Mouse (Mus musculus) urinary bladder, postnatal 25 days (tissue): Measurements from ENCODE around the gene Hils1.
A peak's percentile ranks its signal among the peaks of the same experiment; 100 is the strongest.

ENCODE experiments used
- DNase-seq: peaks from one replicate; pipeline ENCODE4 v3.0.0; 2022; ENCODE audit warnings: low spot score

Hils1 gene

GRCm38 (mm10) chr11:94988780-94989561 is 21.6 kb downstream of the Hils1 start:
- no peak for DNase-seq

DNA sequence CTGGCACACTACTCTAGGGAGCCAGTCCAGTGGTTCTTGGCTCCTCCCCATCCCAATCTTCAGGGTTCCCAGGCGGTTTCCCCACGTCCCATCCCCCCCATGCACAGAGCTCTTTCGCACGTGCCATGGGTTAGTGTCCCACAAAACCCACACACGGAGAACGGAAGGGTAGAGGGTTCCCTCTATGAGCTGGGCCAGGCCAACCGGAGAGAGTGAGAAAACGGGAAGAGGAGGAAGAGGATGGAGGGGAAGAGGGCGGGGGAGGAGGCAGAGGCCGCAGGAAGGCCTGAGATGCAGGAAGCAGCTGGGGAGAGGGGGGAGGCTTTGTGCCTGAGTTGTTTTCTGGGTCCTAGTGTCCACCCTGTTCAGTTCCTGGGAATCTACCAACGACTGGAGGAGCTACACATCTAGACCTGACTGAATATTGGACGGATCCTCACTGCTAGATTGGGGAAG is 22.2 kb downstream of the Hils1 start:
- peak; percentile 64 for DNase-seq

- DNase-seq: no peak
Observed at GRCm38 (mm10) chr11:94990102-94990748, 22.8 kb downstream of the Hils1 start.

DNA sequence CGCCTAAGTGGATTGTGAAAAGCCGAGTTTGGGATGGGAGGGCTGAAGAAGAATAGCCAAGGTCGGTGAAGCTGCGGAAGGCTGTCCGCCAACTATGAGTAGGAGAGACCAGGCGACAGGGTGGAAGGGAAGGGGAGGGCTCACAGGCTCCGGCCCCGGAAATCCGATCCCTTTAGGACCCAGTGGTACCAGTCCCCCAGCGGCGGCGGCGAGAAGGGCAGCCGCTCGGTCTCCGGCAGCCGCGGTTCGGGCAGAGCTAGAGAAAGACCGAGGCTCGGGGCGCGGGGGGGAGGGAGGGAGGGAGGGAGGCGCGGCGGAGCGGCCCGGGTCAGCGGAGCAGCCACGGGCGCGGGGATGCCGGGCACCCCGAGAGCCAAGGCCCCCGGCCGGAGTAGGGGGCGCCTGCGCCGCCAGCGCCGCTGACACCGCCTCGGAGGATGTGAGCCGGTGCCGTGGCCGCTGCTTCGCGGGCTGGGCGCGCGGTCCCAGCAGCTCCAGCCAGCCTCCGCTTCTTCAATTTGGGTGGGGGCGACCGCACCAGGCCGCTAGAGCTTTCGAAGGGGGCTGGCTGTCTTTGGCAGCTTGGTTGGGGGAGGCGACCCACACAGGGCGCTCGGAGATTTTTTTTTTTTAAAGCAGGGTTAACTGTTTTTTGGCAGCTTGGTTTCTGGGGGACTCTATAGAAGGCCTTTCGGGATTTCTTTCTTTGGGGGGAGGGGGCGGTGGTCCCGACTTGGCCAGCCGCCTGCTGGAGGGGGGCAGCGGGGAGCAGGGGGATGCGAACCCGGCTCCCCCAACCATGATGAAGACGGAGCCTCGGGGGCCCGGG is 23.6 kb downstream of the Hils1 start, which contains the start of gene Ppp1r9b:
Gene Ppp1r9b, plus strand, starts transcription at position 287 of the 829 bp plus-strand sequence.
- DNase-seq: peak; percentile 87

GRCm38 (mm10) chr11:94991641-94992479 is 24.5 kb downstream of the Hils1 start:
- DNase-seq: no peak

GRCm38 (mm10) chr11:94992480-94992753 is 25.0 kb downstream of the Hils1 start:
- DNase-seq: no peak

DNA sequence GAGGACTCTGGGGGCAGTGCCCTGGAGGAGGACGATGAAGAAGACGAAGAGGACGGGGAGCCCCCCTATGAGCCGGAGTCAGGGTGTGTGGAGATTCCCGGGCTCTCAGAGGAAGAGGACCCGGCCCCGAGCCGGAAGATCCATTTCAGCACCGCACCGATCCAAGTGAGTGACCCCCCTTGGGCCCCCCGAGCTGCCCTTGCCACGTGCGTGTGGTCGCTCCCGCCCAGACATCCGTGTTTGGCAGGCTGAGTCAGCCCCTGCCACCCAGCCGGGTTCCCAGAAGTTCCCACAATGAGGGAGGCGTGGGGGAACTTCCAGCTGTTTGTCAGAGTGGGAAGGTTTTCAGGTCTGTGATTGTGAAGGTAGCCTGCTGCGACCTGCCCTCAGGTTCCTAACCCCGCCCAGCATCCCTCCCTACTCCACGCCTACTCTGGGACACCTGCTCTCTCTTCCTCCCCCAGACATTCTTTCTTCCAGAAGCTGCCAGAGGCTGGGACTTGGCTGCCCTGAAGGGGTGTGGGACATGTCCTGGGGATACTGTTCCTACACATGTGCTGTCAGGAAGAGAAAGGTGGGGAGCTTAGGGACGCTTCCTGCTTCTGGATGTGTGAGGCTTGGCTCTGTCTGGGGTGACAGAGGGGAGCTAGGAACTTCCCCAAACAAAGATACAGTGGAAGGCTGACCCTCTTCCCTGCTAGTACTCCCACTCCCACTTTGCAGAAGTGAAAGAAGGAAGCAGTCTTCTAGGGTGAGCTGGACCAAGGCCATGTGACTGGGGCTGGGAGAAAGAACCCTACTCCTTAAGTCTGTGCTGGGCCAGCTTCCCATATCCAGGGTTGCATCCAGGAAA is 25.6 kb downstream of the Hils1 start:
- peak; percentile 50 for DNase-seq

DNA sequence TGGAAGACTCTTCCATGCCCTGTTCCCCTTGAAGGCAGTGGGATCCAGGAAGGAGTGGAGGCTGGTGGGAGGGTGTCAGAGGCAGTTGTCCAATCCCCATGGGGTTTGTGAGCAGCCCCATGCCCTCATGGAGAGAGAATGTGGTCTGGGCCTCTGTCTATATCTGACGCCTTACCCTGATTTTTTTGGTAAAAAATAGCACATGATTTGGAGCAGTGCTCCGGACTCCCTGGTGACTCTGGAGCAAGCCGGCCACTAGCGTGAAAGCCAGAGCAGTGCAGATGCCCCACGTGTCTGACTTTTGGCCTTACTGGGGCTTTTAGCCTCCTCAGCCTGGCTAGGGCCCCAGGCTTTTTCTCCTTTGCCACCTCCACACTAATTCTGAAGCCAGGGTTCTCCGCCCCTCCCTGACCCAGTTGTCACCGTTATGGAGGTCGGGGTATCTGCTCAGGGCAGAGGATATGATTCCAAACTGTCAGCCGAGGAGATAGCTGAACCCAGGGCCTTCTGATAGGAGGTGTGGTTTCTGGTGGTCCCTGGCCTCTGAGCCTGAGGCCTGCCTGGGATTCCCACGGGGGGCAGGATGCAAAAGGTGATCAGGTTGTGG is 26.9 kb downstream of the Hils1 start:
- DNase-seq: no peak

- no peak for DNase-seq
Observed at GRCm38 (mm10) chr11:94994947-94995772, 27.8 kb downstream of the Hils1 start.

DNA sequence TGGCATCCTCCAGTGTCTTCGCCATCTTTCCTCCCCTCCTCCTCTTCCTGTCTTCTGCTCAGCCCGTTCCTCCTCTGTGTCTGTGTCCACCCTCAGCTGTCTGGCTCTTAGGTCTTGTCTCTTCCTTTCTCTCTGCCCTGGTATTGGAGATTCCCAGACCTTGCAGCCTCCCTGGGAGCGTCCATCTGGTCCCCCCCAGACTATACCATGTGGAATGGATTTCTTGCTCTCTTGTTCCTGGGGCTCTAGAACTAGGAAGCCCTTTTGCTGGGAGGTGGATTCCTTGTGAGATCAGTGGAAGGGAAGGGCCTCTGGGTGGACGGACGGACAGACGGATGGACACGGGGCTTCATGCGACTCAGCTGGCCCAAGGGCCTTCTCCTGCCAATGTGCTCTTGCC is 28.7 kb downstream of the Hils1 start:
- no peak for DNase-seq

GRCm38 (mm10) chr11:94996984-94997383 is 29.6 kb downstream of the Hils1 start:
- no peak for DNase-seq

GRCm38 (mm10) chr11:94997596-94997995 is 30.2 kb downstream of the Hils1 start:
- no peak for DNase-seq

- no peak for DNase-seq
Observed at GRCm38 (mm10) chr11:94998041-94998531, 30.7 kb downstream of the Hils1 start.

GRCm38 (mm10) chr11:95000128-95000527 is 32.7 kb downstream of the Hils1 start:
- no peak for DNase-seq

- no peak for DNase-seq
Observed at GRCm38 (mm10) chr11:95000548-95000947, 33.2 kb downstream of the Hils1 start.

DNA sequence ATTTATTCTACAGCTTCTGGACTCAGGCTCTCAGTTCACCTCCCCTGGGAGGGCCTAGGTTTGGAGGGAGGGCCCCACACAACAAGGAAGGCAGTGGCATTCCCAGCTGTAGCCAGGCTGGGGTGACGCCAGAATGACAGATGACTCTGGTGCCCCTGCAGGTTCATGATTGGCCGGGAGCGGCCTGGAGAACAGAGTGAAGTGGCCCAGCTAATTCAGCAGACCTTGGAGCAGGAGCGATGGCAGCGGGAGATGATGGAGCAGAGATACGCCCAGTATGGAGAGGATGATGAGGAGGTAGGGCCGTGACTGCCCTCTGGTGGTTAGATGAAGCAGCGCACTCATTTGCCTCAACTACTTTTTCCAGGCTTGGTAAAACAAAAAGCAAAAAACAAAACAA is 33.7 kb downstream of the Hils1 start:
- DNase-seq: no peak

DNA sequence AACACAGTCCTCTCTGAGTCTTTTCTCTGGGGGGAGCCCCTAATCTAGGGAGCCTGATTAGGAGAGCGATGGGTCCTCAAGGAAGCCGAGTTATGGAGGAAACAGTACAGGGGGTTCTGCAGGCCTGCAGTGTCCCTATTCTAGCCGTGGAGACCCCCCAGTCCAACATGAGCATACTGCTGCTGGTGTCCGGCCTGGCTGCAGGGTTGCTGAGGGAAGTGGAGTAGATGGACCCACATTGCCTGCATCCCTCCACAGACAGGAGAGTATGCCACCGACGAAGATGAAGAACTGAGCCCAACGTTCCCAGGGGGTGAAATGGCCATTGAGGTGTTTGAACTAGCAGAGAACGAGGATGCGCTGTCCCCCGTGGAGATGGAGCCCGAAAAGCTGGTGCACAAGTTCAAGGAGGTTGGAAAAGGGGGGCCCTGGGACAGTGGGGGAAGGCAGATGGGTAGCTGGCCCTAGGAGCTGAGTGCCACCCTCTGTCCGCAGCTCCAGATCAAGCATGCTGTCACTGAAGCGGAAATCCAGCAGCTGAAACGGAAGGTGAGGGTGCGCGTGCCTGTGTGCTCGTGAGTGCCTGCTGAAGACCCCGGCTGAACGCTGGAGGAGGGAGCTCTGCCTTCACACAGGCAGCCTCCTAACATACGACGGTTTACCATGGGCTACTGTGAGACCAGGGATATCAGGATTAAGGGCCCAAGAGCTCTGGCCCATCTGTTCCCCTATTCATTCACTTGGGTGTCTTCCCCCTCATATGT is 34.4 kb downstream of the Hils1 start:
- DNase-seq: no peak

DNA sequence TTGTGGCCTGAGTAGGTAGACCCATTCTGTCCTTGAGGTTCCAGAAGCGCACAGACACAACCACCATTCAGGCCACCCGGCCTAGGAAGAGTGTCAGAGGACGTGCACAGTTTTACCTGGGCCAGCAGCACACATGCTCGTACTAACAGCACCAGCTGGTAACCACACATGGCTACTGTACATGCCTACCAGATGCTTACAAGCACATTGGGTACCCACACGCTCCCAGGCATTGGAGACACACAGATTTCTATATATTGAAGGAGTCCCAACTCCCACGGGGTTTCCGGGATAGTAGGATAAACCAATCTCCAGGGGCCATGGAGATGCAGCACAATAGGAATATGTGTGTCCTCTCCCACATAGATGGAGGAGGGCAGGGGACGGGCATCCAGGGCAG is 35.3 kb downstream of the Hils1 start:
- no peak for DNase-seq
